Mouse (Mus musculus) kidney, embryonic 14.5 days (tissue): ENCODE results near the gene Th. TPM values are rescaled to one million over a fixed set of nuclear protein-coding genes. Genes with fewer than 3 reads are reported as not detected.

Experiments used
- ATAC-seq: fragments of 200-750 bp; cut with Nextera tagmentation; 2 replicates; pipeline ENCODE4 v1.8.0; 2017; ENCODE audit warnings: moderate number of reproducible peaks, mild to moderate bottlenecking, moderate TSS enrichment, moderate library complexity; ENCODE audit not compliant: low FRiP score, low TSS enrichment
- H3K27ac ChIP-seq: fragments of 300-500 bp; sonication (generic); 2 replicates; pipeline ENCODE4 v1.5.1; 2014; ENCODE audit warnings: low read depth, mild to moderate bottlenecking, low read length, moderate library complexity, mixed read lengths
- H3K27me3 ChIP-seq: fragments of 300-500 bp; sonication (generic); 2 replicates; pipeline ENCODE4 v1.6.1; 2014; ENCODE audit warnings: mild to moderate bottlenecking, low read length; ENCODE audit not compliant: control insufficient read depth, insufficient read depth
- H3K36me3 ChIP-seq: fragments of 300-500 bp; sonication (generic); 2 replicates; pipeline ENCODE4 v1.6.1; 2014; ENCODE audit warnings: low read length, mixed read lengths; ENCODE audit not compliant: control insufficient read depth, insufficient read depth
- H3K4me1 ChIP-seq: fragments of 300-500 bp; sonication (generic); 2 replicates; pipeline ENCODE4 v1.6.1; 2014; ENCODE audit warnings: low read length, mixed read lengths; ENCODE audit not compliant: control insufficient read depth, insufficient read depth
- H3K4me2 ChIP-seq: fragments of 300-500 bp; sonication (generic); replicated peaks from 2 replicates; pipeline ENCODE4 v1.6.1; 2014; ENCODE audit warnings: low read depth, mild to moderate bottlenecking, low read length
- H3K4me3 ChIP-seq: fragments of 300-500 bp; sonication (generic); 2 replicates; pipeline ENCODE4 v1.5.1; 2014; ENCODE audit warnings: mild to moderate bottlenecking, low read length
- H3K9ac ChIP-seq: fragments of 300-500 bp; sonication (generic); 2 replicates; pipeline ENCODE4 v1.6.1; 2014; ENCODE audit warnings: low read depth, mild to moderate bottlenecking, low read length, moderate library complexity
- H3K9me3 ChIP-seq: fragments of 300-500 bp; sonication (generic); 2 replicates; pipeline ENCODE4 v1.6.1; 2016; ENCODE audit warnings: low read length; ENCODE audit not compliant: control insufficient read depth
- WGBS: fragments of 180-500 bp; shearing (Covaris S2); extraction: QIAGEN DNeasy Blood & Tissue Kit; methylation state at CpG from one replicate; pipeline ENCODE4 v1.1.7; 2014; 5-methylcytosine and 5-hydroxymethylcytosine counted together
- polyA plus RNA-seq: library from polyadenylated mRNA; unstranded; fragments of >200 nt; fragmentation: Nextera tagmentation; extraction: Ambion mirVana; gene quantifications from 2 replicates; pipeline ENCODE4 v1.2.1, GENCODE M21; 2014

Gene Th
- polyA plus RNA-seq, 1 experiment from 2014 or later = 0.22 TPM

DNA sequence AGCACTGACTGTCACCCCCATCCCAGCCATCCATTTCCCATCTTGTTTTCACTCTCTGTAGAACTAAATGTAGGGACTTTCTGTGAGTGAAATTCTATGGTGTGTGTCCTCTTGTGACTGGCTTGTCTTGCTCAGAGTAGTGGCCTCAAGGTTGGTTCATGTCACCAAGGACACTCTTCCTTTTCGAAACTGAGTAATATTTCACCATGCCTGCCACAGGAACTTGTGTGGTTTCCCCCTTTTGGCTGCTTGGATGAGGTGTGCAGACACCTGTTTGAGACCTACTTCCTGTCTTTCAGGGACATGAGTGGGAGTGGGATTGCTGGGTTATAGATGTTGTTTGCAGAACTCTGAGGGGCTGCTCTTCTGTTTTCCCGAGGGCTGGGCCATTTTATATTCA, 20.8 kb downstream of the Th start:
- H3K4me3 ChIP-seq = no peak overlapping the region
- WGBS = 74% methylated on average over 2 of the region's 2 CpGs
- ATAC-seq = no peak
- no peak overlapping the region for H3K4me2 ChIP-seq
- H3K9ac ChIP-seq = no peak overlapping the region
- no peaks in the 10 kb centered on the region for H3K4me1 ChIP-seq
- H3K27me3 ChIP-seq = no peaks in the 10 kb centered on the region
- no peak overlapping the region for H3K27ac ChIP-seq
- H3K9me3 ChIP-seq = no peaks in the 10 kb centered on the region
- H3K36me3 ChIP-seq = no peaks in the 10 kb centered on the region

DNA sequence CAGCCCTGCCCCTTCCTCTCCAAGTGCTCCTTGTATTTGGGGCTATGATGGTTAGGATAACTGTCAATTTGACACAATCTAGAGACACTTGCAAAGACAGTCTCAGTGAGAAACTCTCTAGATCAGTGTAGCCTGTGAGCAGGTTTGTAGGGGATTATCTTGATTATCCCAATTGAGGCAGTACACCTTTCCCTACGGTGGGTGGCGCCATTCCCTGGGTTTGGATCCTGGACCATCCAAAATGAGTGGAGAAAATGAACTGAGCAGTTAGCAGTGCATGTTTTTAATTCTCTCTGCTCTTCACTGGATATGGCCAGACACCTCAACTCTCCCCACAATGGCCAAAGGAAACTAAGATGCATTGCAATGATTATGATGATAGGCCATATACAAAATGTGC, 21.3 kb downstream of the Th start:
- no peak overlapping the region for H3K4me2 ChIP-seq
- no peak overlapping the region for H3K4me3 ChIP-seq
- 58% methylated on average over 2 of the region's 2 CpGs for WGBS
- H3K4me1 ChIP-seq = no peaks in the 10 kb centered on the region
- no peak overlapping the region for H3K9ac ChIP-seq
- no peak for ATAC-seq
- no peaks in the 10 kb centered on the region for H3K36me3 ChIP-seq
- H3K27me3 ChIP-seq = no peaks in the 10 kb centered on the region
- H3K9me3 ChIP-seq = no peaks in the 10 kb centered on the region
- H3K27ac ChIP-seq = no peak overlapping the region

DNA sequence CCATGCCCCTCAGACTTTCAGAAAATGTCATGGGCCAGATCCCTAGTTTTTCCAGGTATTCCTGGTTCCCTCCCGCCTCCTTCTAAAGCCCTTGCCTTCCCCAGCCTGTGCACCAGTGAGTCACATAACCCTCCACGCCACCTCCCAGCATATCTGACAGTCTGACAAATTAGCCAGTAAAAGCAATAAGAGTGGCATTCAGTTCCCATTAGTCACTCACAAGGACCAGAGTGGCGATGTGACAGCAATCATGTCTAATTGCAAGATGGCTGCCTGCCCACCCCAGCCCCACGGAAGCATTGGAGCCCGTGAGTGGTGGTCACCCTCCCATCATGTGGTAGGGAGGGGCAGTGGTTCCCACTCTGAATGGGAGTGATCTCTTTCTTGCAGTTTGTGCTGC, 25.3 kb downstream of the Th start:
- Histone ChIP-seq H3K36me3 (no peaks in the 10 kb centered on the region), H3K4me3 (no peak overlapping the region), H3K27me3 (no peaks in the 10 kb centered on the region), H3K4me1 (no peaks in the 10 kb centered on the region), H3K4me2 (no peak overlapping the region), H3K27ac (no peak overlapping the region), H3K9me3 (no peaks in the 10 kb centered on the region), H3K9ac (no peak overlapping the region)
- 61% methylated on average over 5 of the region's 5 CpGs for WGBS
- ATAC-seq = no peak

DNA sequence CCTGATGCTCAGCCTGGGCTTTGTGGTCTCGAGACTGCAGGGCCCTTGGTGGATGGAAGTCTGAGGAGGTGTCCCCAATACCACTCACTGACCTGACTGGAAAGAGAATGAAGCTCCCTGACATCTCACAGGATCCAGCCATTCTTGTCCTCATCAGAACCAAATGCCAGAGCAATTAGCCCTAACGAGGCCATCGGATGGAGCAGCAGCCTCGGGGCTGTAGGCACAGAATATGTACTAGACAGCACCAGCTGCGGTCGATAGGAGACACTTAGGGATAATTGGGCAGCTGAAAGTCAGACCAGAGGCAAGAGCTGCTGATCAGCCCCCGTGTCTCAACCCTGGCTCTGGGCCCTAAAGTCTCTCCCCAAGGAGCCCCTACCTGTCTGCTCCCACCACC, 26.6 kb downstream of the Th start:
- Histone ChIP-seq H3K27me3 (no peaks in the 10 kb centered on the region), H3K4me3 (no peak overlapping the region), H3K9me3 (no peaks in the 10 kb centered on the region), H3K27ac (no peak overlapping the region), H3K36me3 (no peaks in the 10 kb centered on the region), H3K4me2 (no peak overlapping the region), H3K9ac (no peak overlapping the region), H3K4me1 (no peaks in the 10 kb centered on the region)
- WGBS = 47% methylated on average over 7 of the region's 7 CpGs
- ATAC-seq = no peak

DNA sequence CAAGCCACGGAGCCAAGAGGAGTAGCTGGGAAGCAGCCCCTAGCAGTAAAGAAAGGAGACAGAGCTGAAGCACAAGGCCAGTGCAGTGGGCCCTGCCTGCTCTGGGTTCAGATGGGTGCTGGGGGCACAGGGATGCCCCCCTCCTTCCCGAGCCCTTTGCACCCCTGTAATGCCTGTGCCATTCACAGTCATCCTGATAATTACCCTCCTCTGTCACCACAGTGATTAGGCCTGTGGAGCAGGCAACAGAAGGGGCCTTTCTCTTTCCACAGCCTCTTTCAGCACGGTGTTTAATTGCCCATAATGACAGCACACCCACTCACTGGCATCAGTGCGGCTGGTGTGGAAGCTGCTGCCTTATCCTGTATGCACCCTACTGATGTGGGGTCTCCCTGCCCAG, 28.0 kb downstream of the Th start:
- WGBS = 16% methylated on average over 4 of the region's 4 CpGs
- Histone ChIP-seq H3K27me3 (no peaks in the 10 kb centered on the region), H3K27ac (no peak overlapping the region), H3K9me3 (no peaks in the 10 kb centered on the region), H3K4me2 (no peak overlapping the region), H3K9ac (no peak overlapping the region), H3K36me3 (no peaks in the 10 kb centered on the region), H3K4me3 (no peak overlapping the region), H3K4me1 (no peaks in the 10 kb centered on the region)
- no peak for ATAC-seq

DNA sequence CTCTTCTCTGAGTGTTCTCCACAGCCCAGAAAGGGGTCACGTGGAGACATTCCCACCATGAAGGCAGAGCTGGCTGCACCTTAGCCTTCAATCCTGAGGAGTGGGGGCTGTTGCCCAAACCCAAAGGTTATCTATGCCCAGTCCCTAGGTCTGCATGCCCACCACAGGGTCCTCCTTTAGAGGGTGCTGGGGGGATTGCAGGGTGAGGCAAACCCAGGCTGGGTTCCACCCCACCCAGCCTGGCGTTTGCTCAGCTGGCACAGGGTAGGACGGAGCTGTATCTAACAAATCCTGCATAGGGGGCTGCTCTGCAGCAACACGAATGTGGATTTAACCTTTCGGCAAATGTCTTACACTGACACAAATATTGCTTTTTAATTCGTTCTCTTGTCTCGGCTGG, 29.2 kb downstream of the Th start:
- Histone ChIP-seq H3K4me2 (no peak overlapping the region), H3K27ac (no peak overlapping the region), H3K27me3 (no peaks in the 10 kb centered on the region), H3K9me3 (no peaks in the 10 kb centered on the region), H3K9ac (no peak overlapping the region), H3K36me3 (no peaks in the 10 kb centered on the region), H3K4me3 (no peak overlapping the region), H3K4me1 (no peaks in the 10 kb centered on the region)
- ATAC-seq = no peak; the same call in 1 of the 2 replicates
- 62% methylated on average over 7 of the region's 7 CpGs for WGBS

DNA sequence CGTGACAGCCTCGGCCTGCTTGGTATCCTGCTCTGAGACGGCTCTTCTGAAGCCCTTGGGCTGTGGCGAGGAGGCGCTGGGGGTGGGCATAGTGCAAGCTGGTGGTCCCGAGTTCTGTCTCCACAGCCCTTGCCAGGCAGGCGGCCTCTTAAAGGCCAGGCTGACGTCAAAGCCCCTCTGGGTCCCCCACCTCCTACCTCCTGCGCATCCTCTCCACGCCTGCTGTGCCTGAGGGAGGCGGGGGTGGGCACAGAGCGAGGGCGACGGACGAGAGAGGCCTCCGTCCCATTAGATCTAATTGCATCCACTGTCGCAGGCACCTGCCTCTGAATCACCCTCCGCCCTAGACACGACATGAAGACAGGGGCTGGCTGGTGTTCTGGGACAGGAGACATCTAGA, 31.1 kb downstream of the Th start:
- Histone ChIP-seq H3K27me3 (no peaks in the 10 kb centered on the region), H3K4me1 (no peaks in the 10 kb centered on the region)
- no peak for ATAC-seq

DNA sequence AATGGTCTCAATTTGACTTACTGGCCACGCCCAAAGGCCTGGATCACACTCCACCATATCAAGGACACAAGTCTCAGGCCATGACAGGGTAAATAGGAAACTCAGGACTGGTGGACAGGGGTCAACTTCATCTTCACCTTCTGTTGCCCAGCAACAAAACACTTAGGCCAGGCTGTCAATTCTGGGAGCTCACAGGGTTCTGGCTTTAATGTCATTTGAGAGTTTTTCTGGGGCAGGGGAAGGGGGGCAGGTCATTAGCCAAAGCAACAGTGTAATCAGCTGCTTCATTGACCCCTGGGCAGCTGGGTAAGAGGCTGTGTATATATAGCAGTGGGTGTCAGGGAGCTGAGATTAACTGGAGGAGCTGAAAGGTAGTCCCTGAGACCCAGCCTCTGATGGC, 33.5 kb downstream of the Th start:
- no peak for ATAC-seq
- no peaks in the 10 kb centered on the region for H3K36me3 ChIP-seq
- no peaks in the 10 kb centered on the region for H3K9me3 ChIP-seq
- H3K27me3 ChIP-seq = no peaks in the 10 kb centered on the region
- H3K9ac ChIP-seq = no peak overlapping the region
- H3K4me2 ChIP-seq = no peak overlapping the region
- 50% methylated on average over 1 of the region's 1 CpGs for WGBS
- H3K27ac ChIP-seq = no peak overlapping the region
- H3K4me3 ChIP-seq = no peak overlapping the region
- H3K4me1 ChIP-seq = no peaks in the 10 kb centered on the region

More for the DNA sequence above, 31.1 kb downstream of the Th start:
- Histone ChIP-seq H3K27ac (no peak overlapping the region), H3K4me3 (no peak overlapping the region), H3K4me2 (no peak overlapping the region), H3K9ac (no peak overlapping the region), H3K36me3 (no peaks in the 10 kb centered on the region), H3K9me3 (no peaks in the 10 kb centered on the region)
- WGBS = 53% methylated on average over 19 of the region's 19 CpGs

DNA sequence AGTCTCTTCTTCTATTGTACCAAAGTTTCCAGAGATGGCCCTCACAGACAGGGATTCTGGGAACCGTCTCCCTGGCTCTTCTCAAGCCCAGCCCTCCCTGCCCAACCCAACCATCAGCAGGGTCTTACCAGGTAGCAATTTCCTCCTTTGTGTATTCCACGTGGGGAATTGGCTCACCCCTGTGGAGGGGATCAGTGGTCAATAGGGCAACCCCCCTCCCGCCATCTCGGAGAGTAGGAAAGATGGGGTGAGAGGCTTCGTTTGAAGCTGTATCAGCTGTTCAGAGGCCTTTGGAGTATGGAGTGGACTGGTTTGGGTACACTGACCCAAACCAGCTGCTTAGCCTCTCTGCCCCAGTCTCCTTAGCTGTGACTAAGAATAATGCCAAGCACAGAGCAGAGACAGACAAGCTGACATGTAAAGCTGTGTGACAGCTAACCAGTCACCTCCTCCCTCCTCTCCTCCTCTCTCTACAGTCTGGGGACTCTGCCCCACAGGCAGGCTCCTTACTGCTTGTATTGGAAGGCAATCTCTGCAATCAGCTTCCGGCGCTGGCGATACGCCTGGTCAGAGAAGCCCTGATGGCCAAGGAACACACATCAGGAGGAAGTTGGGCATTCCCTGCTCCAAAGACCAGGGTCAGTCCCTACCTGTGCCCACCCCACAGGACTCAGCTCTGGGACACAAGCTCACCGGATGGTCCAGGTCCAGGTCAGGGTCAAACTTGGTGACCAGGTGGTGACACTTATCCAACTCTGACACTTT, 34.8 kb downstream of the Th start:
- Histone ChIP-seq H3K4me1 (no peaks in the 10 kb centered on the region), H3K9me3 (no peaks in the 10 kb centered on the region), H3K4me3 (no peak overlapping the region), H3K27me3 (no peaks in the 10 kb centered on the region), H3K27ac (no peak overlapping the region), H3K4me2 (no peak overlapping the region), H3K9ac (no peak overlapping the region), H3K36me3 (no peaks in the 10 kb centered on the region)
- no peak for ATAC-seq
- 70% methylated on average over 10 of the region's 10 CpGs for WGBS
